Mouse (Mus musculus) hindbrain, embryonic 13.5 days (tissue): ENCODE data around the gene V1ra8. TPM values are rescaled to one million over a fixed set of nuclear protein-coding genes. Genes with fewer than 3 reads are reported as not detected.
"Not testable (repeated sequence)": the region's sequence is repeated elsewhere in the genome, so short reads cannot be mapped to it uniquely, and the experiment has no call there.

ENCODE experiments used
- ATAC-seq: fragments of 200-750 bp; cut with Nextera tagmentation; 2 replicates; pipeline ENCODE4 v1.8.0; 2017; ENCODE audit warnings: moderate TSS enrichment; ENCODE audit not compliant: low FRiP score
- H3K27ac ChIP-seq: fragments of 300-500 bp; sonication (generic); 2 replicates; pipeline ENCODE4 v1.5.1; 2015; ENCODE audit warnings: inconsistent platforms, mild to moderate bottlenecking, moderate library complexity
- H3K27me3 ChIP-seq: fragments of 300-500 bp; sonication (generic); 2 replicates; pipeline ENCODE4 v1.6.1; 2015; ENCODE audit warnings: mild to moderate bottlenecking, inconsistent platforms
- H3K36me3 ChIP-seq: fragments of 300-500 bp; sonication (generic); 2 replicates; pipeline ENCODE4 v1.6.1; 2015; ENCODE audit warnings: mild to moderate bottlenecking, inconsistent platforms
- H3K4me1 ChIP-seq: fragments of 300-500 bp; sonication (generic); replicated peaks from 2 replicates; pipeline ENCODE4 v1.6.1; 2015; ENCODE audit warnings: inconsistent platforms
- H3K4me2 ChIP-seq: fragments of 300-500 bp; sonication (generic); 2 replicates; pipeline ENCODE4 v1.6.1; 2015; ENCODE audit warnings: inconsistent platforms, mild to moderate bottlenecking, moderate library complexity
- H3K4me3 ChIP-seq: fragments of 300-500 bp; sonication (generic); 2 replicates; pipeline ENCODE4 v1.5.1; 2015; ENCODE audit warnings: mild to moderate bottlenecking, inconsistent platforms
- H3K9ac ChIP-seq: fragments of 300-500 bp; sonication (generic); 2 replicates; pipeline ENCODE4 v1.6.1; 2015; ENCODE audit warnings: mild to moderate bottlenecking, inconsistent platforms
- H3K9me3 ChIP-seq: fragments of 300-500 bp; sonication (generic); 2 replicates; pipeline ENCODE4 v1.6.1; 2016; ENCODE audit warnings: inconsistent platforms
- WGBS: fragments of 180-500 bp; shearing (Covaris S2); methylation state at CpG from one replicate; pipeline ENCODE4 v1.1.7; 2015; 5-methylcytosine and 5-hydroxymethylcytosine counted together
- polyA plus RNA-seq: library from polyadenylated mRNA; unstranded; fragments of >200 nt; fragmentation: Nextera tagmentation; extraction: Ambion mirVana; gene quantifications from 2 replicates; pipeline ENCODE4 v1.2.1, GENCODE M21; 2015

The V1ra8 gene
- not detected in 2 replicates for polyA plus RNA-seq

- WGBS = 77% methylated on average over 2 of the region's 2 CpGs
- not testable (repeated sequence) for H3K4me2 ChIP-seq, H3K4me1 ChIP-seq, H3K9me3 ChIP-seq, H3K27me3 ChIP-seq, H3K9ac ChIP-seq, H3K27ac ChIP-seq, H3K36me3 ChIP-seq, ATAC-seq, H3K4me3 ChIP-seq
Observed at GRCm38 (mm10) chr6:90202493-90202892, at the start of gene V1ra8. TSS of gene V1ra8 (plus strand) at chr6:90202793.

GRCm38 (mm10) chr6:90160139-90160538 lies 42.5 kb upstream of the V1ra8 start:
- ATAC-seq = no peak
- WGBS = 86% methylated on average over 3 of the region's 3 CpGs
- Histone ChIP-seq H3K9me3 (no peaks in the 10 kb centered on the region; the same call in none of the 2 replicates), H3K27me3 (no peaks in the 10 kb centered on the region), H3K4me2 (no peak overlapping the region), H3K9ac (no peak overlapping the region), H3K4me3 (no peak overlapping the region), H3K4me1 (no peaks in the 10 kb centered on the region), H3K36me3 (no peaks in the 10 kb centered on the region), H3K27ac (no peak overlapping the region)

GRCm38 (mm10) chr6:90174508-90174907 lies 28.1 kb upstream of the V1ra8 start, which contains the start of gene Vmn1r52:
TSS of gene Vmn1r52 (plus strand) at chr6:90174808.
- no peaks in the 10 kb centered on the region for H3K4me1 ChIP-seq
- no peak within 1 kb of the TSS for H3K4me2 ChIP-seq
- H3K9me3 ChIP-seq = no peaks in the 10 kb centered on the region
- H3K27me3 ChIP-seq = no peaks in the 10 kb centered on the region
- H3K4me3 ChIP-seq = no peak within 1 kb of the TSS
- H3K9ac ChIP-seq = no peak within 1 kb of the TSS
- H3K27ac ChIP-seq = no peak within 1 kb of the TSS
- no peak for ATAC-seq
- WGBS = 80% methylated on average over 2 of the region's 2 CpGs
- H3K36me3 ChIP-seq = no peaks in the 10 kb centered on the region

- no peak within 1 kb of the TSS for H3K27ac ChIP-seq
- H3K9ac ChIP-seq = no peak within 1 kb of the TSS
- no peaks in the 10 kb centered on the region for H3K27me3 ChIP-seq
- ATAC-seq = no peak
- no peaks in the 10 kb centered on the region for H3K4me1 ChIP-seq
- no peak within 1 kb of the TSS for H3K4me2 ChIP-seq
- H3K4me3 ChIP-seq = no peak within 1 kb of the TSS
- no peaks in the 10 kb centered on the region for H3K9me3 ChIP-seq
- WGBS = 83% methylated on average over 1 of the region's 1 CpGs
- H3K36me3 ChIP-seq = no peaks in the 10 kb centered on the region
Observed at GRCm38 (mm10) chr6:90224338-90224737, 21.7 kb downstream of the V1ra8 start, which contains the start of gene Vmn1r53. TSS of gene Vmn1r53 (minus strand) at chr6:90224438.

GRCm38 (mm10) chr6:90232114-90232513 lies 29.5 kb downstream of the V1ra8 start:
- 94% methylated on average over 4 of the region's 4 CpGs for WGBS
- ATAC-seq, H3K4me1 ChIP-seq, H3K27me3 ChIP-seq, H3K9me3 ChIP-seq, H3K9ac ChIP-seq, H3K4me3 ChIP-seq, H3K4me2 ChIP-seq, H3K27ac ChIP-seq, H3K36me3 ChIP-seq: not testable (repeated sequence)

GRCm38 (mm10) chr6:90232681-90233080 lies 30.1 kb downstream of the V1ra8 start:
- WGBS = 69% methylated on average over 27 of the region's 27 CpGs

GRCm38 (mm10) chr6:90244019-90244418 lies 41.4 kb downstream of the V1ra8 start:
- 0 out of 2 replicates have a peak, but pooled peaks cover 3% of the 10 kb centered on the region for H3K9me3 ChIP-seq
- H3K9ac ChIP-seq = no peak overlapping the region
- H3K27me3 ChIP-seq = no peaks in the 10 kb centered on the region
- 82% methylated on average over 3 of the region's 3 CpGs for WGBS
- no peaks in the 10 kb centered on the region for H3K36me3 ChIP-seq
- no peak for ATAC-seq
- H3K27ac ChIP-seq = no peak overlapping the region
- no peaks in the 10 kb centered on the region for H3K4me1 ChIP-seq
- H3K4me3 ChIP-seq = no peak overlapping the region
- no peak overlapping the region for H3K4me2 ChIP-seq

More at GRCm38 (mm10) chr6:90232681-90233080, 30.1 kb downstream of the V1ra8 start:
- H3K9me3 ChIP-seq = peaks cover 6% of the 10 kb centered on the region
- no peaks in the 10 kb centered on the region for H3K27me3 ChIP-seq
- no peaks in the 10 kb centered on the region for H3K36me3 ChIP-seq
- H3K9ac ChIP-seq = no peak overlapping the region
- no peaks in the 10 kb centered on the region for H3K4me1 ChIP-seq
- no peak overlapping the region for H3K27ac ChIP-seq
- no peak for ATAC-seq
- H3K4me2 ChIP-seq = no peak overlapping the region
- no peak overlapping the region for H3K4me3 ChIP-seq

GRCm38 (mm10) chr6:90246000-90246399 lies 43.4 kb downstream of the V1ra8 start, which contains the start of gene Vmn1r54:
TSS of gene Vmn1r54 (plus strand) at chr6:90246300.
- Histone ChIP-seq H3K4me1 (no peaks in the 10 kb centered on the region), H3K9ac (no peak within 1 kb of the TSS), H3K4me2 (no peak within 1 kb of the TSS), H3K4me3 (no peak within 1 kb of the TSS), H3K9me3 (0 out of 2 replicates have a peak, but pooled peaks cover 3% of the 10 kb centered on the region), H3K27ac (no peak within 1 kb of the TSS), H3K27me3 (no peaks in the 10 kb centered on the region), H3K36me3 (no peaks in the 10 kb centered on the region)
- 70% methylated on average over 1 of the region's 1 CpGs for WGBS
- ATAC-seq = no peak

Other genes with a start within 250 kb of the V1ra8 start
- gene Vmn1r46, start 233.5 kb upstream of the V1ra8 start, polyA plus RNA-seq = not detected in 2 replicates
- not detected in 2 replicates for gene Vmn1r47, start 186.6 kb upstream of the V1ra8 start, polyA plus RNA-seq
- not detected in 2 replicates for gene Vmn1r48, start 166.0 kb upstream of the V1ra8 start, polyA plus RNA-seq
- gene Vmn1r49, start 124.3 kb upstream of the V1ra8 start, polyA plus RNA-seq = not detected in 2 replicates
- gene Vmn1r50, start 101.4 kb upstream of the V1ra8 start, polyA plus RNA-seq = not detected in 2 replicates
- not detected in 2 replicates for gene Vmn1r51, start 80.2 kb upstream of the V1ra8 start, polyA plus RNA-seq
- gene Vmn1r52, start 28.0 kb upstream of the V1ra8 start, polyA plus RNA-seq = not detected in 2 replicates
- not detected in 2 replicates for gene Vmn1r53, start 21.6 kb downstream of the V1ra8 start, polyA plus RNA-seq
- gene Vmn1r54, start 43.5 kb downstream of the V1ra8 start, polyA plus RNA-seq = not detected in 2 replicates
- gene BC048671, start 98.4 kb downstream of the V1ra8 start, polyA plus RNA-seq = not detected in 2 replicates
- 0.12 and 0.17 TPM in 2 replicates for gene Chst13, start 122.4 kb downstream of the V1ra8 start, polyA plus RNA-seq
- not detected in 2 replicates for gene Uroc1, start 130.5 kb downstream of the V1ra8 start, polyA plus RNA-seq
- gene Zxdc, start 166.7 kb downstream of the V1ra8 start, polyA plus RNA-seq = 10.5 and 11.2 TPM in 2 replicates
- 6.7 and 6.9 TPM in 2 replicates for gene Cfap100, start 226.0 kb downstream of the V1ra8 start, polyA plus RNA-seq